Mouse (Mus musculus) hindbrain, embryonic 10.5 days (tissue): ENCODE data around the gene Tbc1d10c. TPM values are rescaled to one million over a fixed set of nuclear protein-coding genes. Genes with fewer than 3 reads are reported as not detected.

Experiments used
- DNase-seq: peaks from one replicate; pipeline ENCODE4 v3.0.0-alpha.2; 2017; ENCODE audit warnings: low spot score
- H3K27ac ChIP-seq: fragments of 300-500 bp; sonication (generic); 2 replicates; pipeline ENCODE4 v1.5.1; 2016; ENCODE audit warnings: mild to moderate bottlenecking, moderate library complexity
- H3K27me3 ChIP-seq: fragments of 300-500 bp; sonication (generic); 2 replicates; pipeline ENCODE4 v1.6.1; 2016; ENCODE audit warnings: mild to moderate bottlenecking; ENCODE audit not compliant: poor library complexity, insufficient read depth, severe bottlenecking
- H3K36me3 ChIP-seq: fragments of 300-500 bp; sonication (generic); 2 replicates; pipeline ENCODE4 v1.6.1; 2016; ENCODE audit warnings: mild to moderate bottlenecking, moderate library complexity
- H3K4me1 ChIP-seq: fragments of 300-500 bp; sonication (generic); replicated peaks from 2 replicates; pipeline ENCODE4 v1.6.1; 2016; ENCODE audit warnings: mild to moderate bottlenecking
- H3K4me3 ChIP-seq: fragments of 300-500 bp; sonication (generic); 2 replicates; pipeline ENCODE4 v1.5.1; 2016; ENCODE audit warnings: mild to moderate bottlenecking, moderate library complexity
- H3K9me3 ChIP-seq: fragments of 300-500 bp; sonication (generic); 2 replicates; pipeline ENCODE4 v1.6.1; 2016; ENCODE audit warnings: mild to moderate bottlenecking, moderate library complexity
- WGBS: fragments of 180-500 bp; shearing (Covaris S2); methylation state at CpG from one replicate; pipeline ENCODE4 v1.1.7; 2016; 5-methylcytosine and 5-hydroxymethylcytosine counted together
- polyA plus RNA-seq: library from polyadenylated mRNA; unstranded; fragments of >200 nt; fragmentation: Nextera tagmentation; extraction: Ambion mirVana; gene quantifications from 2 replicates; pipeline ENCODE4 v1.2.1, GENCODE M21; 2016

Gene Tbc1d10c
- polyA plus RNA-seq, 1 experiment from 2014 or later = 1.2 TPM

DNA sequence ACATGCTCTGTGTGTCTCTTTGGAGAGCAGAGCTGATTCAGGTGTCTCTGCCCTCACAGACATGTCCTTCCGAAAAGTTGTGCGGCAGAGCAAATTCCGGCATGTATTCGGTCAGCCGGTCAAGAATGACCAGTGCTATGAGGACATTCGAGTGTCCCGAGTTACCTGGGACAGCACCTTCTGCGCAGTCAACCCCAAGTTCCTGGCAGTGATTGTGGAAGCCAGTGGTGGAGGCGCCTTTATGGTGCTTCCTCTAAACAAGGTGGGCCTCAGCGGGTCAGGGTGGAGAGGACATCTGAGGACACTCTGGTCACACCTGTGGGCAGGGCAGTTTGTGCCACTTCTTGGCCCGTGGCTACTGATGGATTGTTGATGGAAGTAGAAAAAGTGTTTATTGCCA, 41.8 kb downstream of the Tbc1d10c start:
- 90% methylated on average over 11 of the region's 11 CpGs for WGBS
- peaks cover 43% of the 10 kb centered on the region for H3K4me1 ChIP-seq
- DNase-seq = no peak
- H3K27me3 ChIP-seq = no peaks in the 10 kb centered on the region
- no peak overlapping the region for H3K27ac ChIP-seq
- peak overlapping the region; percentile 79 for H3K4me3 ChIP-seq
- H3K36me3 ChIP-seq = peaks cover 44% of the 10 kb centered on the region
- H3K9me3 ChIP-seq = no peaks in the 10 kb centered on the region

DNA sequence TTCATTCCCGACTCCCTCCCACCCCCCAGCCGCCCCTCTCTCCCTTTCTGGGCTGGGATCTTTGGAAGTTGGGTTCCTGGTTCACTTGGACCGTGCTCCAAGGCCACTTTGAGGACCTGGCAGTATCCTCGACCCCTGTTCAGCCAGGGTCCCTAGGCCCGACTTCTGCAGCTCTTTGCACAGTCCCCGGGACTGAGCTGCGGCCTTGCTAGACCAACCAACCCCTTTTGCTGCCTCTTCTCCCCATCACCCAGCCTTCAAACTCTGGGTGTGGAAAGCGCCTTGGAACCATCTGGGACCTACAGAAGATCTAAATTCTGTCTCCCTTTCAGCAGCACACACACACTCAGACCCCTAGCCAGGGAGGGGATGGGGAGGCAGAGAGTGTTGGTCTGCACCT, 42.3 kb downstream of the Tbc1d10c start:
- H3K4me1 ChIP-seq = peaks cover 42% of the 10 kb centered on the region
- 5% methylated on average over 8 of the region's 8 CpGs for WGBS
- H3K27ac ChIP-seq = peak overlapping the region; percentile 89
- H3K36me3 ChIP-seq = peaks cover 42% of the 10 kb centered on the region
- H3K27me3 ChIP-seq = no peaks in the 10 kb centered on the region
- DNase-seq = no peak
- H3K9me3 ChIP-seq = no peaks in the 10 kb centered on the region
- H3K4me3 ChIP-seq = peak overlapping the region; percentile 79

- H3K36me3 ChIP-seq = peaks cover 38% of the 10 kb centered on the region
- under 1% methylated on average over 33 of the region's 33 CpGs for WGBS
- peak within 1 kb of the TSS; percentile 89 for H3K27ac ChIP-seq
- peaks cover 44% of the 10 kb centered on the region for H3K4me1 ChIP-seq
- peak within 1 kb of the TSS; percentile 79 for H3K4me3 ChIP-seq
- H3K27me3 ChIP-seq = no peaks in the 10 kb centered on the region
- no peaks in the 10 kb centered on the region for H3K9me3 ChIP-seq
- peak; percentile 96 for DNase-seq
Observed at GRCm38 (mm10) chr19:4148491-4148806, 42.6 kb downstream of the Tbc1d10c start, which contains the start of gene Coro1b. TSS of gene Coro1b (plus strand) at chr19:4148619.

DNA sequence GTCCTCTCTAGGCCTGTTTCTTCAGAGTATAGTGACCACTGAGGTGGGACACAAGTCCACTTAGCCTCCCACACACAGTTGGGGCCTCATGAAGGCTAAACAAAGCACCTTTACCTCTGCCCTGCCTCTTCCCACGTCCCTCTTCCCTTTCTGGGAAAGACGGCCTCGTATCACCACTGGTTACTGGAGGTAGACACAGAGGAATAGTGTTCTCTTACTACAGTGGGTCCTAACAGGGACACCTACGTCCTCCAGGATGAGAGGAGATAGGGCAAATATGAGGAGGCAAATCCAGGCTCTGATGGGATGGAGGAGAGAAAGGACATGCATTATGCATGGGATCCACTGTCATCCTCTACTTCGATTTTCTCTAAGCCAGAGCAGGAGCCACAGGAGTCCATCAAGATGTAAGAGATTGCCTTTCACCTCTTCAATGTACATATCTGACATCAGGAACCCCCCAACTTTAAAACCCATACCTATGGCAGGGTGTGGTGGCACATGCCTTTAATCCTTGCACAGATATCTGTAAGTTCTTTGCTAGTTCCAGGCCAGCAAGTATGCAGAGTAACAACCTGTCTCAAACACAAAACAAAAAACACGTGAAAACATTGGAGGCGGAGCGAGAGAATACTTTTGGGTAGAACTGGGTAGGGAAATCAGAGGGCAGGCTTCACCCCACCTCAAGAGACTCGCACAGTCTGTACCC, 43.1 kb downstream of the Tbc1d10c start:
- DNase-seq = no peak
- H3K9me3 ChIP-seq = no peaks in the 10 kb centered on the region
- peak overlapping the region; percentile 89 for H3K27ac ChIP-seq
- 33% methylated on average over 9 of the region's 9 CpGs for WGBS
- peak overlapping the region; percentile 79 for H3K4me3 ChIP-seq
- peaks cover 33% of the 10 kb centered on the region for H3K36me3 ChIP-seq
- H3K27me3 ChIP-seq = no peaks in the 10 kb centered on the region
- peaks cover 40% of the 10 kb centered on the region for H3K4me1 ChIP-seq

- Histone ChIP-seq H3K27me3 (no peaks in the 10 kb centered on the region), H3K9me3 (no peaks in the 10 kb centered on the region), H3K4me1 (peaks cover 40% of the 10 kb centered on the region), H3K4me3 (no peak overlapping the region), H3K27ac (no peak overlapping the region), H3K36me3 (peaks cover 24% of the 10 kb centered on the region)
- no peak for DNase-seq
- WGBS = 48% methylated on average over 3 of the region's 3 CpGs
Observed at GRCm38 (mm10) chr19:4147022-4147405, 44.1 kb downstream of the Tbc1d10c start.

GRCm38 (mm10) chr19:4146366-4147021, 44.6 kb downstream of the Tbc1d10c start:
- no peak overlapping the region for H3K27ac ChIP-seq
- H3K4me1 ChIP-seq = peaks cover 40% of the 10 kb centered on the region
- H3K36me3 ChIP-seq = peaks cover 18% of the 10 kb centered on the region
- no peaks in the 10 kb centered on the region for H3K27me3 ChIP-seq
- H3K9me3 ChIP-seq = no peaks in the 10 kb centered on the region
- no peak for DNase-seq
- no peak overlapping the region for H3K4me3 ChIP-seq
- 60% methylated on average over 12 of the region's 12 CpGs for WGBS

DNA sequence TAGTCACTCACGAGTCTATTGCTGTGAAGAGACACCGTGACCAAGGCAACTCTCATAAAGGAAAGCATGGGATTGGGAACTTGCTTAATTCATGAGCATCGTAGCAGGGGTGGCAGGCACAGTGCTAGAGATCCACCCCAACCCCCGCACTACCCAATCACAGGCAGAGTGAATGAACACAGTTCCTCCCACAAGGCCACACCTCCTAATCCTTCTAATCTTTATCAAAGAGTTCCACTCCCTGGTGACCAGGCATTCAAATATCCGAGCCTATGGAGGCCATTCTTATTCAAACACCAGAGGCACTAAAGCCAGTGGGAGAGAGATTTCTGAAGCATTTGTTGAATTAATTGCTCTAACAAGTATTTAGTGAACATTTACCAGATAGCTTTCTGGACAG, 45.1 kb downstream of the Tbc1d10c start:
- no peak overlapping the region for H3K4me3 ChIP-seq
- no peak overlapping the region for H3K27ac ChIP-seq
- peaks cover 13% of the 10 kb centered on the region for H3K36me3 ChIP-seq
- peaks cover 40% of the 10 kb centered on the region for H3K4me1 ChIP-seq
- H3K9me3 ChIP-seq = no peaks in the 10 kb centered on the region
- no peaks in the 10 kb centered on the region for H3K27me3 ChIP-seq
- WGBS = 87% methylated on average over 5 of the region's 5 CpGs
- no peak for DNase-seq

GRCm38 (mm10) chr19:4144550-4145498, 46.3 kb downstream of the Tbc1d10c start:
- no peak for DNase-seq
- no peak overlapping the region for H3K4me3 ChIP-seq
- peaks cover 33% of the 10 kb centered on the region for H3K4me1 ChIP-seq
- H3K27me3 ChIP-seq = no peaks in the 10 kb centered on the region
- WGBS = 85% methylated on average over 16 of the region's 16 CpGs
- no peaks in the 10 kb centered on the region for H3K9me3 ChIP-seq
- H3K36me3 ChIP-seq = peaks cover 2% of the 10 kb centered on the region
- H3K27ac ChIP-seq = no peak overlapping the region

GRCm38 (mm10) chr19:4143759-4144268, 47.3 kb downstream of the Tbc1d10c start, which contains the start of gene Cabp4:
TSS of gene Cabp4 (minus strand) at chr19:4144033.
- no peaks in the 10 kb centered on the region for H3K36me3 ChIP-seq
- DNase-seq = no peak
- H3K4me3 ChIP-seq = no peak within 1 kb of the TSS
- WGBS = 82% methylated on average over 7 of the region's 7 CpGs
- 0 out of 2 replicates have a peak within 1 kb of the TSS, but pooled peaks have one; percentile 23 for H3K27ac ChIP-seq
- H3K4me1 ChIP-seq = peaks cover 31% of the 10 kb centered on the region
- H3K9me3 ChIP-seq = no peaks in the 10 kb centered on the region
- no peaks in the 10 kb centered on the region for H3K27me3 ChIP-seq

GRCm38 (mm10) chr19:4142416-4143173, 48.5 kb downstream of the Tbc1d10c start:
- Histone ChIP-seq H3K27me3 (no peaks in the 10 kb centered on the region; the same call in 1 of the 2 replicates), H3K36me3 (no peaks in the 10 kb centered on the region), H3K4me3 (no peak overlapping the region), H3K4me1 (peaks cover 20% of the 10 kb centered on the region), H3K9me3 (no peaks in the 10 kb centered on the region), H3K27ac (0 out of 2 replicates have a peak overlapping the region, but pooled peaks have one; percentile 23)
- DNase-seq = no peak
- 93% methylated on average over 18 of the region's 18 CpGs for WGBS

DNA sequence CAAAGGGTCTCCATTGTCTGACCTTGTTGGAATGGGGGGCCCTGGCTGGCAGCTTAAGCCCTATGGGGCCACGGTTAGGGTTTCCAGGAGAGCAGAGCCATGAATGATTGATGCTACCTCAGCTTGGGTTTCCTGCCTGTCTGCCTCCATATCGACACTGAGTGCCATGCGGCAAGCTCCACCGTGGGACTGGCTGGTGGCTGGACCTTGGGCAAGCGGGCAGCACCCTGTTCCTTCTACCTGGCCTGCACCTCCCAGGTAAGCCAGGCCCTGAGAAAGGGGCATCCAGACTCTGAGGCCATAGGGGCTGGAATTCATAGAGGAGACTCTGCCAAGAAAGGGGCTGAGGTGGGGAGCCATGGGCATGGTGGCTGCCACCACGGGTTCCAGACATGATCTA, 50.9 kb downstream of the Tbc1d10c start:
- no peak for DNase-seq
- peaks cover 16% of the 10 kb centered on the region for H3K4me1 ChIP-seq
- no peaks in the 10 kb centered on the region for H3K9me3 ChIP-seq
- no peaks in the 10 kb centered on the region for H3K36me3 ChIP-seq
- H3K27ac ChIP-seq = no peak overlapping the region
- no peak overlapping the region for H3K4me3 ChIP-seq
- WGBS = 82% methylated on average over 6 of the region's 6 CpGs
- no peaks in the 10 kb centered on the region; the same call in 1 of the 2 replicates for H3K27me3 ChIP-seq

- WGBS = 69% methylated on average over 2 of the region's 2 CpGs
- no peaks in the 10 kb centered on the region; the same call in 1 of the 2 replicates for H3K27me3 ChIP-seq
Observed at GRCm38 (mm10) chr19:4139446-4139845, 51.6 kb downstream of the Tbc1d10c start, which contains the start of gene Gpr152. TSS of gene Gpr152 (plus strand) at chr19:4139787.

More at GRCm38 (mm10) chr19:4139446-4139845, 51.6 kb downstream of the Tbc1d10c start, which contains the start of gene Gpr152:
- Histone ChIP-seq H3K4me3 (no peak within 1 kb of the TSS), H3K27ac (0 out of 2 replicates have a peak within 1 kb of the TSS, but pooled peaks have one; percentile 8), H3K4me1 (peaks cover 13% of the 10 kb centered on the region), H3K36me3 (no peaks in the 10 kb centered on the region), H3K9me3 (no peaks in the 10 kb centered on the region)
- no peak for DNase-seq
